Mouse (Mus musculus) lung, postnatal 0 days (tissue): ENCODE results near the gene Gm20715. TPM values are rescaled to one million over a fixed set of nuclear protein-coding genes. Genes with fewer than 3 reads are reported as not detected.
A peak's percentile ranks its signal among the peaks of the same experiment; 100 is the strongest.

Source experiments
- ATAC-seq: fragments of 200-750 bp; cut with Nextera tagmentation; 2 replicates; pipeline ENCODE4 v1.8.0; 2017; ENCODE audit warnings: moderate library complexity
- DNase-seq: peaks from one replicate; pipeline ENCODE4 v3.0.0-alpha.2; 2016; ENCODE audit warnings: low spot score
- H3K27ac ChIP-seq: fragments of 300-500 bp; sonication (generic); 2 replicates; pipeline ENCODE4 v1.5.1; 2014; ENCODE audit warnings: antibody characterized with exemption, mild to moderate bottlenecking, low read length, mixed read lengths
- H3K27me3 ChIP-seq: fragments of 300-500 bp; sonication (generic); replicated peaks from 2 replicates; pipeline ENCODE4 v1.6.1; 2014; ENCODE audit warnings: low read length, mixed read lengths; ENCODE audit not compliant: insufficient read depth
- H3K36me3 ChIP-seq: fragments of 300-500 bp; sonication (generic); 2 replicates; pipeline ENCODE4 v1.6.1; 2014; ENCODE audit warnings: low read length, mixed read lengths; ENCODE audit not compliant: insufficient read depth
- H3K4me1 ChIP-seq: fragments of 300-500 bp; sonication (generic); 2 replicates; pipeline ENCODE4 v1.6.1; 2014; ENCODE audit warnings: antibody characterized with exemption, low read depth, low read length, mixed read lengths; ENCODE audit not compliant: insufficient read depth
- H3K4me2 ChIP-seq: fragments of 300-500 bp; sonication (generic); replicated peaks from 2 replicates; pipeline ENCODE4 v1.6.1; 2014; ENCODE audit warnings: low read depth, mild to moderate bottlenecking, low read length, moderate library complexity, mixed read lengths
- H3K4me3 ChIP-seq: fragments of 300-500 bp; sonication (generic); 2 replicates; pipeline ENCODE4 v1.5.1; 2014; ENCODE audit warnings: low read depth, low read length
- H3K9ac ChIP-seq: fragments of 300-500 bp; sonication (generic); replicated peaks from 2 replicates; pipeline ENCODE4 v1.6.1; 2014; ENCODE audit warnings: low read depth, mild to moderate bottlenecking
- H3K9me3 ChIP-seq: fragments of 300-500 bp; sonication (generic); 2 replicates; pipeline ENCODE4 v1.6.1; 2016; ENCODE audit warnings: low read length, mixed read lengths
- CTCF ChIP-seq: IDR thresholded peaks from 2 replicates; pipeline ENCODE4 v1.5.1; 2016; ENCODE audit warnings: antibody characterized with exemption, mild to moderate bottlenecking
- EP300 ChIP-seq: IDR thresholded peaks from 2 replicates; pipeline ENCODE4 v1.6.1; 2016; ENCODE audit warnings: antibody characterized with exemption, mild to moderate bottlenecking, control low read depth
- WGBS: fragments of 180-500 bp; shearing (Covaris S2); extraction: QIAGEN DNeasy Blood & Tissue Kit; methylation state at CpG from one replicate; pipeline ENCODE4 v1.1.7; 2014; 5-methylcytosine and 5-hydroxymethylcytosine counted together
- polyA plus RNA-seq: library from polyadenylated mRNA; unstranded; fragments of >200 nt; fragmentation: Nextera tagmentation; extraction: Ambion mirVana; gene quantifications from 2 replicates; pipeline ENCODE4 v1.2.1, GENCODE M21; 2015

The Gm20715 gene
- polyA plus RNA-seq, 1 experiment from 2014 or later, result not detected

- H3K27me3 ChIP-seq, result no peaks in the 10 kb centered on the region
- no peak overlapping the region for H3K4me3 ChIP-seq
- DNase-seq, result no peak
- no peak overlapping the region for H3K9ac ChIP-seq
- H3K9me3 ChIP-seq, result no peaks in the 10 kb centered on the region
- no peak for ATAC-seq
- peak overlapping the region; percentile 76 for H3K4me2 ChIP-seq
- H3K27ac ChIP-seq, result no peak overlapping the region
- H3K4me1 ChIP-seq, result peaks cover 4% of the 10 kb centered on the region; the same call in 1 of the 2 replicates
- no peak for TF ChIP-seq EP300
- no peak for TF ChIP-seq CTCF
- 58% methylated on average over 8 of the region's 8 CpGs for WGBS
- no peaks in the 10 kb centered on the region for H3K36me3 ChIP-seq
Measured at GRCm38 (mm10) chr7:6384011-6384410, 26.1 kb upstream of the Gm20715 start.

GRCm38 (mm10) chr7:6386995-6387394, 23.1 kb upstream of the Gm20715 start:
- H3K9ac ChIP-seq, result no peak overlapping the region
- 71% methylated on average over 7 of the region's 8 CpGs for WGBS
- TF ChIP-seq EP300 (no peak), CTCF (no peak)
- H3K4me2 ChIP-seq, result no peak overlapping the region
- H3K36me3 ChIP-seq, result 0 out of 2 replicates have a peak, but pooled peaks cover 5% of the 10 kb centered on the region
- DNase-seq (no peak), ATAC-seq (no peak)
- H3K4me1 ChIP-seq, result peaks cover 4% of the 10 kb centered on the region; the same call in 1 of the 2 replicates
- no peaks in the 10 kb centered on the region for H3K9me3 ChIP-seq
- no peaks in the 10 kb centered on the region for H3K27me3 ChIP-seq
- no peak overlapping the region for H3K4me3 ChIP-seq
- no peak overlapping the region for H3K27ac ChIP-seq

- no peak overlapping the region for H3K27ac ChIP-seq
- H3K27me3 ChIP-seq, result no peaks in the 10 kb centered on the region
- 0 out of 2 replicates have a peak, but pooled peaks cover 5% of the 10 kb centered on the region for H3K36me3 ChIP-seq
- H3K9me3 ChIP-seq, result no peaks in the 10 kb centered on the region
- 75% methylated on average over 5 of the region's 5 CpGs for WGBS
- DNase-seq, result no peak
- no peak overlapping the region for H3K4me2 ChIP-seq
- TF ChIP-seq CTCF, result no peak
- H3K4me3 ChIP-seq, result no peak overlapping the region
- H3K4me1 ChIP-seq, result peaks cover under 1% of the 10 kb centered on the region; the same call in 1 of the 2 replicates
- no peak overlapping the region for H3K9ac ChIP-seq
- no peak for ATAC-seq
Measured at GRCm38 (mm10) chr7:6388971-6389370, 21.1 kb upstream of the Gm20715 start.

DNA sequence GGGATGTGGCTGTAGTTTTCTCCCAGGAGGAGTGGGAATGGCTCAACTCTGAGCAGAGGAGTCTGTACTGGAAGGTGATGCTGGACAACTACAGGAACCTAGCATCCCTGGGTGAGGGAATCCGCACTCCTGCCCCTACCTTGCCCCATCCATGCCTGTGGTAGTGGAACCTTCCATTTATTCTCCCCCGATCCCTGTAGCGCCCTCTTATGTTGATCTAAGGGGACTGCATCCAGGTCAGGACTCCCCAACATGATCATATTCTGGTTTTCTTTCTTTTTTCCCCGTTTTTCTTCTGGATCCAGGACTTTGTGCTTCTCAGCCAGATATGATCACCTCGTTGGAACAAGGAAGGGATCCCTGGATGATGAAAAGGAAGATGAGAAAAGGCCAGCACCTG, 20.6 kb upstream of the Gm20715 start:
- DNase-seq (no peak), ATAC-seq (no peak)
- 68% methylated on average over 5 of the region's 5 CpGs for WGBS
- no peak for TF ChIP-seq EP300
- TF ChIP-seq CTCF, result peak; percentile 19; the same call in 1 of the 2 replicates
- no peak overlapping the region for H3K4me2 ChIP-seq
- H3K27me3 ChIP-seq, result no peaks in the 10 kb centered on the region
- no peak overlapping the region for H3K4me3 ChIP-seq
- no peaks in the 10 kb centered on the region for H3K9me3 ChIP-seq
- H3K36me3 ChIP-seq, result peaks cover 5% of the 10 kb centered on the region; the same call in 1 of the 2 replicates
- no peak overlapping the region for H3K9ac ChIP-seq
- H3K4me1 ChIP-seq, result no peaks in the 10 kb centered on the region
- no peak overlapping the region for H3K27ac ChIP-seq

DNA sequence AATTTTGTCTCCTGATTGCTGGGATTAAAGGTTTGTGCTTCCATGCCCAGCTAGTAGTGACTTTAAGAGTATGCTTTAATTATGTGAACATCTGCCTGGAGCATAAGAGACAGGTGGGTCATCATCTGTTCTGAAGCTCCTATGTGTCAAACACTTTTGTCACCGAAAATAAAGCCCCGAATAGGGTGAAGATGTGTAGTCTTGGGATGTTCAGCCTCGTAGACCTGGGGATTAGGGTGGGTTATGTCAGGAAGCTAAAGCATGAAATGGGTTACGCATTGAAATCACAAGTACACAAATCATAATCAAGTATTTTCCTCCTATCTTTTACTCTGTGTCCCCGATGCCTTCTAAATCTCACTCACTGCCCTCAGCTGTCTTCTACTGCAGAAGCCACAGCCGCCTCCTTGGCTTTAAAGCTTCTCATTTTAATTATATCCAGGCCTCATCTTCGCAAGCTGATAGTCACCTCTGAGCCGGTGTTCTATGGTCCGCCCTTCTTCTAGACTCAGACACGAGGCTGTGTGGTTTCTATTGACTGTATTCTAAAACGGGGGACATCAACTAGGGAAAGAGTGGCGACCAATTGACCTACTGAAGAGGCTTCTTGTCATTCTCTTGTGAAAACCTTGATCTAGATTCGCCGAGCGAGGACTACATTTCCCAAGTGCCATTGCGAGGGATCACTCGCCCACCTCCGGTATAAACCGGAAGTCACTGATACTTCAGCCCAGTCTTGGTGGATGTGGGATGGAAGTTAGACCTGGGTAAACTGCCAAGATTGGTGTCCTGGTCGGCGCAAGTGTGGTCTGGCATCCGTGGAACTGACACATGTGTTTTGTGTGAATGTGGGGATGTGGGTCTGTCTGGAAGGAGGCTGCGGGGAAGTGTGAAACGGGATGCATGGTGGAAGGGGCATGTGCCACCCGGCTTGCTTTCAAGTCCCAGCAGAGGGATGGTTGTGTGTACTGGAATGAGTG, 11.8 kb upstream of the Gm20715 start, which contains the start of gene Smim17:
Gene Smim17, plus strand, starts transcription at position 720 of the 980 bp plus-strand sequence.
- ATAC-seq, result peak; percentile 54
- DNase-seq, result peak; percentile 40
- 25% methylated on average over 25 of the region's 25 CpGs for WGBS
- no peak within 1 kb of the TSS for H3K27ac ChIP-seq
- no peaks in the 10 kb centered on the region for H3K27me3 ChIP-seq
- TF ChIP-seq CTCF (no peak), EP300 (no peak)
- peak within 1 kb of the TSS; percentile 23; the same call in 1 of the 2 replicates for H3K9ac ChIP-seq
- H3K36me3 ChIP-seq, result no peaks in the 10 kb centered on the region; the same call in 1 of the 2 replicates
- H3K9me3 ChIP-seq, result no peaks in the 10 kb centered on the region
- peak within 1 kb of the TSS; percentile 27 for H3K4me3 ChIP-seq
- peaks cover 3% of the 10 kb centered on the region; the same call in 1 of the 2 replicates for H3K4me1 ChIP-seq
- H3K4me2 ChIP-seq, result peak within 1 kb of the TSS; percentile 61

GRCm38 (mm10) chr7:6414626-6415441, 4.8 kb downstream of the Gm20715 start:
- no peaks in the 10 kb centered on the region for H3K36me3 ChIP-seq
- H3K9me3 ChIP-seq, result no peaks in the 10 kb centered on the region
- ATAC-seq, result no peak
- H3K27ac ChIP-seq, result no peak overlapping the region
- no peak overlapping the region for H3K4me2 ChIP-seq
- no peaks in the 10 kb centered on the region for H3K4me1 ChIP-seq
- no peak for DNase-seq
- WGBS, result 11% methylated on average over 21 of the region's 22 CpGs
- H3K9ac ChIP-seq, result no peak overlapping the region
- H3K4me3 ChIP-seq, result no peak overlapping the region
- no peak for TF ChIP-seq CTCF
- H3K27me3 ChIP-seq, result no peaks in the 10 kb centered on the region
